Mouse (Mus musculus) granulocyte monocyte progenitor cell, adult 5-6 weeks (primary cell): ENCODE measurements around the gene Mthfd1l. TPM values are rescaled to one million over a fixed set of nuclear protein-coding genes. Genes with fewer than 3 reads are reported as not detected.
A peak's percentile ranks its signal among the peaks of the same experiment; 100 is the strongest.

Experiments used
- ATAC-seq: replicated peaks from 2 replicates; pipeline ENCODE4 v1.8.0; 2016; ENCODE audit warnings: mild to moderate bottlenecking, moderate TSS enrichment, inconsistent platforms; ENCODE audit not compliant: poor library complexity, severe bottlenecking
- total RNA-seq, 2 experiments: library from RNA; stranded (forward) in 1 of 2; stranded (reverse) in 1 of 2; fragments of 200-712, 200-1000 nt in 1 of 2; fragments of >200 nt in 1 of 2; fragmentation: Nextera tagmentation in 1 of 2; gene quantifications; 2 replicates each; pipeline ENCODE4 v1.2.3; 2014 to 2017

The Mthfd1l gene
- 41.7 and 50.0 TPM in 2 replicates for total RNA-seq (2014; fragmentation: Nextera tagmentation)
- 105 and 111 TPM in 2 replicates for total RNA-seq (2017)

DNA sequence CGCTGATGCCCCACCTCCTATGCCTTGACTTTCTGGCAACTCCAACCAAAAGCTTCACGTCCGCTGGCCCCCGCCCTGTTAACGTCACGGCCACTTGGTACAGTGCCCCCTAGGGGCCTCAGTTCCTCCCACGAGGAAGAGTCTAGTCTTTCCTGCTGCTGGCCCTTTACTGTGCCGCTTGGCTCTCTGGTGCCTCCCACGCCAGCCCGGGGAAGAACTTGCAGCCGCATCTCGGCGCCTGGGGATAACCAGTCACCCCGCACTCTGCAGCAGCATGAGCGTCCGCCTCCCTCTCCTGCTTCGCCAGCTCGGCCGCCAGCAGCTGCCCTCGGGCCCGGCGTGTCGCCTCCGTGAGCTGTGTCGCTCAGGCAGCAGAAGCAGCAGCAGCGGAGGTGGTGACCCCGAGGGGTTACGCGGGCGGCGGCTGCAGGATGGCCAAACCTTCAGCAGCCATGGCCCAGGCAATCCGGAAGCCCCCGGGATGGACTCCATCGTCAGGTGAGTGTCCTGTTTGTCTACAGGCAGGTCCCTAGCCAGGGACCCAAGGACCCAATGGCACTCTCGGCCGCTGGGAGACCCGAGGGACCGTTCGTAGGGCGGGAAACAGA lies at the start of gene Mthfd1l:
Gene Mthfd1l, plus strand, starts transcription at position 138 of the 608 bp plus-strand sequence.
- peak; percentile 69 for ATAC-seq

DNA sequence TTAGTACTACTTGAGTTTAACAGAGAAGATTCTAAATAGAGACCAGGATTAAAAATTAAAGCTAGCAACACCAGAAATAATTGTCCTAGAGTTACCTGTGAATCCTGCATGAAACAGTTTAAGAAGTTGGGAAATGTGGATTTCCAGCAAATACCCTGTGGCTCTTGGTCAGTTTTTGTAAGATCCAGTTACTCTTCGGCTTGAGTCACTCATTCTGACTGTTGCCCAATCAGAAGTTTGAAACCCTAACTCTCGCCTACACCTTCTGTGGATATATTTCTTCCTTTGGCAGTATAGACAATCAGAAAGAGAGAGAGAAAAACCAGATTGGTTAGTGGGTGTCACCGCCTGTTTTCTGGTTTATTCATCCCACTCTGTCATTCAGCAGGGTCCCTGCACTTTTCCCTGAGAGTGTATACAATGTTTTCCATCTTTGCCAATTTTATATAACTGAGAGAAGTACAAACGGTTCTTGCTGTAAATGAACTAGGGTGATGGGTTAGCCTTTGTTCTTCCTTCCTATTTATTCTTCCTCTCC lies 44.8 kb upstream of the Mthfd1l start:
- ATAC-seq = no peak

DNA sequence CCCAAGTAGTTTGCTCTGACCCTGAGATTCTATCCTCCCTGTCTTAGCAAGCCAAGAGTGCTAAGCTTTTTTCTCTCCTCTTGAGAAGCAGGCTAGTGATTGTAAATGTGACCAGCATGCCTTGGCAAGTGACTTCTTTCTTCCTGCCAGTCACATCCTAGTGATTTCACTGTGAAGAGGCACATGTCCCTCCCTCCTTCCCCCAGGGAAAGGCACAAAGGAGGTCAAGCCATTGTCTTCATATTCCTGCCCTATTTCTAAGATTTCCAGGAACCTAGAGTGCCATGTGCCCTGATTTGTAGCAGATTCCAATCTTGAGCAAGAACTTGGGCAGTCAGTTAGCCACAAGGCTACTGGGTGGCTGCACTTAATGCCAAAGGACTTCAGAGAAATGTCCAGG lies 41.1 kb upstream of the Mthfd1l start:
- no peak for ATAC-seq

DNA sequence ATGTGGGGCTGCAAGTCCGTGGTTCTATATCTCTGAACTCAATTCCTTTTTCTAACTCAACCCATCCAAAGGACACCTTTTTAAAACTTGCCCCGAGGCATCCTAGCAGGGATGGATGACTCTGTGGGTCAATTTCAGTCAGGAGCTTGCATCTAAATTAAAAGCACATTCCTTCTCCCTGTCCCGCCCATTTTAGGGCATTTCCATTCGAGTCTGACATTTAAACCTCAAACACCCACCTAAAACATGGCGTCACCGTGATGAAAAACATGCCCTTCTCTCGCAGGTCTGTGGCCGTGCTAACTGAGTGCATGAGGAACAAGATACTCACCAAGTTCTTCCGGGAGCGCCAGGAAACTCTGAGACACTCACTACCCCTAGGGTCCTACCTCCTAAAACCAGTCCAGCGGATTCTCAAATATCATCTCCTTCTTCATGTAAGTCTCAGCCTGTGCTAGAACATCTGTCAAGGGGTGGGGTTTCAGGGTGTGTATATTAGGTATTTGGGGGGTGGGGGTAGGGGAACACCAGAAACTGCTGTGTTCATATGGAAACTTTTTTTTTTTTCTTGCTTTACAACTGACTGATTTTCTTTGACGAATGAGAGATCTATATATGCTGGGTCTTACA lies 39.5 kb upstream of the Mthfd1l start:
- ATAC-seq = no peak

DNA sequence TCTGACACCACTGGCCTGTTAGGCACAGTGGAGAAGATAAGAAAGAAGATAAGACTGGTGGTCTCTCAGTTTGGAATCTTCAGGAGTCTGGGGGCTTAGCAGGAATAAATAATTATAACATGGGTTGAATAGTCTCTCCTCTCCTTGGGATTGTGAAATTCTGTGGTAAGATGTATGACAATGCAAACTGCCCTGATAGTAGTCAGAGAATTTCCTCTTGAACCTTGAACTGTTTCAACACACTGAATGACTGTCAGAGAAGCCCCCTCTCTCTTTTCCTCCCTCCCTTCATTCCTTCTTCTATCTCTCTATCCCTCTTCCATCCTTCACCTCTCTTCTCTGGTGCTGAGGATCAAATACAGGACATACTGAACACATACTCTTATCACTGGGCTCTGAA lies 36.1 kb upstream of the Mthfd1l start:
- ATAC-seq = peak; percentile 97

DNA sequence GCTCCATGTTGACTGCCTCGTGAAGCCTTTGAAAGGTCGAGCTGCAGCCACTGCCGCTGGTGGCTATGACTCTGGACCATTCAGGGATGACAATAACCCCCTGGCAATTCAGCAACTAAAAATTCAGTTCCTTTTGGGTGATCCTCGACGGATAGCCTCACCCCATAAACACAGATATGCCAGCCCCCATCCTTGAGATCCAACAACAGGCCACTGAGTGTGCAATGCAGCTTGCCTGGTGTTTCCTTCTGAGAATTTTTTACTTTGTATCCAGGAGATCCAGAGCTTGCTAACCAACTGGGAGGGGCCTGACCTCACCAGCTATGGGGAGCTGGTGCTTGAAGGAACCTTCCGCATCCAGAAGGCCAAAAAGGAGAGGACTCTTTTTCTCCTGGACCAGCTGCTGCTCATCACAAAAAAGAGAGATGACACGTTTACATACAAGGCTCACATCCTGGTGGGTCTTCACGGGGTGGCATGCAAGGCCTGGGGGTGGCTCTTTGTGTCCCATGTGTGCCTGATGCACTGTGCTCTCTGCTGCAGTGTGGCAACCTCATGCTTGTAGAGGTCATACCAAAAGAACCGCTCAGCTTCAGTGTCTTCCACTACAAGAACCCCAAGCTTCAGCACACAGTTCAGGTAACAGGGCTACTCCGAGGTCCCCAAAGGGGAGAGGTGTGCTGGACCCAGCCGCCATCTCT lies 32.9 kb upstream of the Mthfd1l start:
- no peak for ATAC-seq

DNA sequence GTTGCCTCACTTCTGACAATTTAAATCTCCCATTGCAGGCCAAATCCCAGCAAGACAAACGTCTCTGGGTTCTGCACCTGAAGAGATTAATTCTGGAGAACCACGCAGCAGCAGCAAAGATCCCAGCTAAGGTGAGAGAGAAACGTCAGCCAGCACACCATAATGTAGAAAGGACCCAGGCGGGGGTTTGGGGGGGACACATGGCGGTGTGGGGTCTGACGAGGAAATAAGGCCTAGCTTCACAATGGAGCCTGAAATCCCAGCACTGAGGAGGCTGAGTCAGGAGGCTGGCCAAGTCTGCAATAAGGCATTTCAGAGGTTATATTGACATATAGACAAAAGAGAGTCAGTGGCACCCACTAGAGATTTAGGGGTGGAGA lies 32.3 kb upstream of the Mthfd1l start:
- no peak for ATAC-seq

DNA sequence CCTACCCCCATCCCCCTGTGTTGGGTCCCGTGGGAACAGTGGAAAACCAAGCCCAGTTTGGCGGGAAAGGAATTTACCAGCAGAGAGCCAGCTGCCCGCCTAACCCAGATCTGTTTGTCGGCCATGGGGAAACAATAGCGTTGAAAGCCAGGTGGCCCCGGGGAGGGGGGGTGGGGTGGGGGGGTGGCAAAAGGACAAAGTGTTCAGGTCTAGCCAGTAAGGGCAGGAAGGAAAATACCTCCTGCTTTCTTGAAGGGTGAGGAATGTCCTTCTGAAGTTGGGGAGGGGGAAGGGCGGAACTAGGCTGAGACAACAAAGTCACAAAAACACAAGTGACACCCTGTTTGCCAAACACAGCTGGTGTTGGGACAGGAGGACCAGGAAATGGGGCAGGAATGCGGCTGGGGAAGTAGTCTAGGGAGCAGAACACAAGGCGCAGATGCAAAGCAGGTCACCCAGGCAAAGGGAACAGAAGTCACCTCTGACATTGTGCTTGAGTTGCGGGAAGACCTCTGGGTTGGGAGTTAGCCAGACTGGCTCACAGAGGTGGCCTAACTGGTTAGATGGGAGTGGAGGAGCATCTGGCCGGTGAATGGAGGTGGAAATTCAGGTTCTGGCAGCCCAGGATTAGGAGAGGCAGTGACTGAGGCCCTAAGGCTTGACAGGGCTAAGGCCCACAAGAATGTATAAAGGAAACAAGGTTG lies 31.7 kb upstream of the Mthfd1l start:
- ATAC-seq = no peak

DNA sequence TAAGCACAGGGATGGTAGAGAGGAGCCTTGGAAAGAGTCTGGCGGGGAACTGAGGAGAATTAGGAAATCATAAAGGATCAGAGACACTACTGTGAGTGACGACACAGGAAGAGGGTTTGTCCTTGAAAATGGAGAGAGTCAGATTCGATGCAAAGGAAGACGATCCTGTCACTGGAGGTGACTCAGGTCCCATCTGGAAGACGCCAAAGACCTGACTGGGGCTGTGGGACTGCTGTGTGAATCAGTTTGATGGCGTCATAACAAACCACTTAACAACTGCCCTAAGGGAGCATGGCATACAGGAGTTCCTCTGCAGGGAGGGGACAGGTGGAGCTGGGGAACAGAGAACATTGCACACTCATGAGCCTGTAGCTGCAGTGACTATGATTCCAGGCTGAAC lies 30.6 kb upstream of the Mthfd1l start:
- peak; percentile 60 for ATAC-seq

DNA sequence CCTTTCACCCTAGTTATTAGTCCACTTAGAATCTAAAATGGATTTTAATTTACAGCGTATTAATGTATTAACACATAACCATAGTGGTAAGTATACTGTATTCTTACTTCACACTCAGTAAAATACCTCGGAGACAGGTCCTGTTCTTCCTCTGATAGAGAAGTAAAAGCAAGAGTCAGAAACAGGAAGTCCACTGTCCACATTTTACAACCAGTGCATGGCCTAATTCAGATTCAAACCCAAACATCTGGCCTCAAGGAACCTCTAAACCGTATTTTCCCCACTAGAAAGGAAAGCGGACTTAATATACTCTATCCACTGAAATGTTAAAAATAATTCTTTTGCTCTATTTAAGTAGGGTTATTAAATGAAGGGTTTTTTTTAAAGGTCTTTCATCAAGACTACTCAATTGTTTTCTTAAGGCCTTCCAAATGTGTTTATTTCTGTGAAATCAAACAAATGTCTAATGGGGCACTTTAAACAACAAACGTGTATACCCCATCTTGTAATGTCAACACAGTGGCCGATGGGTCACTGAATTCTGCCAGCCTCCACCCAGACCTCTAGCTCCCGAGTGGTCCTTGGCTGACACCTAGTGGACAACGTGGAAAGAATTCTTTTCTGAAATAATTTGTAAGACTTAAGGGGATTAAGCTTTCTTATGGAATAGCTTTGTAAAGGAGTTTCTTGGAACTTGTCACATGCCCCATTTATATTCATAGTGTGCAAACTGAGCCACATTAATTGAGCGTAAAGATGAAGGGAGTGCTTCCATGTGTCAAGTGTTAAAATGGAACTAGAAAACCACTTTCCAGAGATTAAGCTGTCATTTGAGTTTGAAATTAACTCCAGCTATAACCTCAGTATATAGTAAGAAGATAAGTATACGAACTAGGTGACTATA lies 29.2 kb upstream of the Mthfd1l start:
- ATAC-seq = peak; percentile 82

DNA sequence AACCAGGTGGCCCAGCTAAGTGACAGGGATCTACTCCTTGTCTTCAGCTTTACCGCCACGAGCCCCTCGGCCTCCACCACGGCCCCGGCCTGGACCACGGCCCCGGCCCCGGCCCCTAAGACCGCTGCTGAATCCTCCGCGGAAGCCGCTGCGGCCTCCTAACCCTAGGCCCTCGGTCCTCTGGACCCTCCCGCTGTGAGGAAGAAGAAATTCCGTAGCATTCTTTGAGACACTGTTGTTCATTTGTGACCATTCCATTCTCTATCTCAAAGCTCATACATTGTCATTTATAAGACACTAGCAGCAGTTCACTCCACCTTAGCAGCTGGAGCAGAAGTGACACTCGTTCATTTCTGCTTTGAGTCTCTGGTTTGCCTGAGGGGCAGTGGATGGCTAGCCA lies 26.0 kb upstream of the Mthfd1l start:
- no peak for ATAC-seq

DNA sequence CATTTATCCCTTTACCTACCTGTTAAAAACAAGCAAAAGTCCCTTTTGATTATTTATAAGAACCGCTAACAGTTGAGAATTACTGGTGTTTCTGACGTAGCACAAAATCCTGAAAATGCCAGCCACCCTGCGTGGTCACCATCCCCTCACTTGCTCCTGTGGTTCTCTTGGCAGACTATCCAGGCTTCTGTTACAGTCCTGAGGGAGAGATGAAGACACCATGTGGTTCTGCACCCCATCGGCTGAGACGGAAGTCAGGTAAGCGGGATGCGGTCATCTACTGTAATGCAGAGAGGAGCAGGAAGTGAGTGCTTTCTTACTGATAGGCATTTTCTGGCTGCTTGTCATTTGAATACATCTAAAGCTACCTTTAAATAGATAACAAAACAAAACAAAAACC lies 25.6 kb upstream of the Mthfd1l start:
- no peak for ATAC-seq

DNA sequence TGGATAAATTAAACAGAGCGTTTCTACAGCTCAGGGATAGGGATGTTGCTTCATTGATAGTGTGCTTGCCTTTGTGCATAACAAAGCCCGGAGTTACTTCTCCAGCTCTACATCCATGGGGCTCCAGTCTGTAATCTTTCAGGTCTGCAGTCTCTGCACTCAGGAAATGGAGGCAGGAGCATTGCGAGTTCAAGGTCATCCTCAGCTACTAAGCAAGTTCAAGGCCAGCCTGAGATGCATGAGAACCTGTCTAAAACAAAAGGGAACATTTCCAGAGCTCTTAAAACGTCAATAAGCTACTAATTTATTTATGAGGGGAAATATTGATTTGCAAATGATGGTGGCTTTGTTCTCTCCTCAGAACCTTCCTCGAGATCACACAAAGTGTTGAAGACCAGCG lies 23.6 kb upstream of the Mthfd1l start:
- no peak for ATAC-seq

DNA sequence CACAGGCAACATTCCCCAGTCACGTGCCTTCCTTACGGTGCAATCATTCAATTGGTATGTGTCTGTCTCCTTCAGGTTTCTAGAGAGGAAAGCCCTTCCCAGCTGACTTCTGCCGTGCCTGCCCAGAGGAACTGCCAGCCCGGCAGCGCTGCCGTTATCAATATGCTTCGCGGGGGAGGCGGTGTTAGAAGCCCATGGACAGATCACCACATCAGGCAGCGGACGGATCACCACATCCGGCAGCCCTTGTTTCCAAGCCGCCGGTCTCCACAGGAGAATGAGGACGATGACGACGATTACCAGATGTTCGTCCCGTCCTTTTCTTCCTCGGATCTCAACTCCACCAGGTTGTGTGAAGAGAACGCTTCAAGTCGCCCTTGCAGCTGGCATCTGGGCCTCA lies 16.4 kb upstream of the Mthfd1l start:
- no peak for ATAC-seq

DNA sequence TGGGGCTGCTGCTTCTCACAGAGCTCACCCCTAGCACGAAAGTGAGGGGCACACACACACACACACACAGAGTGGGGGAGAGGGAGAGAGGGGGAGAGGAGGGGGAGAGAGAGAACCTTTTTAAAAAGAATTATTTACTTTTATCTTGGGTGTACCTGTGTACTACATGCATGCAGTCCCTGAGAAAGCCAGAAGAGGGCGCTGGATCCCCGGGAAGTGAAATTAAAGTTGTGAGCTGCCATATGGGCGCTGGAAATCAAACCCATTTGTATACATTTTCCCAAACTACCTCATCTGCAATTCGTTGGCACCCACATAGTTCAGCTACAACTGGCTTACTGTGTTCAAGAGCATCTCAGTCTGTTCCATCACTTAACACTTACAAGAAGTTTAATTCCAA lies 14.3 kb upstream of the Mthfd1l start:
- ATAC-seq = no peak

DNA sequence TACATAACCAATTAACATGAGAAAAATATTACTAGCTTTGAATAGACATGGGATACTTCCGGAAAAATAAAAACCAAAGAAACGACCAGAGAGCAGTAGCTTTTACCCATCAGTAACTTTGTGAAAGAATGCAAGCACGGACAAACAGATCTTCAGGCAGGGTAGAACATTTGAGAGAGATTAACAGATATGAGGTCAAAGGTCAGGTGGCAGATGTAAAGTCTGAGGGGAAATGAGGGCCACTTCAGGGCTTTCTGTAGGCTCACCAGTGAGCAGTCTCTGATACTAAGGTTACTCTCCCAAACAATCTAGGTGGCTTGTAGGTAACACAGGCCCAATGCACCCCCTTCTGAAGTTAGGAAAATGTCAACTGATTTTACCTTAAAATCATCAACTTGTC lies 3.9 kb upstream of the Mthfd1l start:
- no peak for ATAC-seq

DNA sequence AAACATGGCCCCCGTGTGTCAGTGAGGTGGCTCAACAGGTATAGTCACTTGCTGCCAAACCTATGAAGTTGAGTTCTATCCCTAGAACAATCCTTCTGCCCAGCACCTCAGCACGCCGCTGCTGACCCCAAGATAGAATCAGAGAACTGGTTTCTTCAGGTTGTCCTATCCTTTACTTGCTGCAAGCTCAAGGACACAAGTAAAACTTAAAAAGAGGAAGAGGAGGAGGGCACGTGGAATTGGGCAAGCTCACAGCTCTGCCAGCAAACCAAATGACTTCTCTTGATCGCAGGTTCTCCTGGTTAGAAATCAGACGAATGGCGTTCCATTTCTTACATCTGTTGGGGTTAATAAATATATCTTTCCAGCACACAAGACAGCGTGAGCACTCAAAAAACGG lies 681 bp upstream of the Mthfd1l start:
- peak; percentile 34 for ATAC-seq

DNA sequence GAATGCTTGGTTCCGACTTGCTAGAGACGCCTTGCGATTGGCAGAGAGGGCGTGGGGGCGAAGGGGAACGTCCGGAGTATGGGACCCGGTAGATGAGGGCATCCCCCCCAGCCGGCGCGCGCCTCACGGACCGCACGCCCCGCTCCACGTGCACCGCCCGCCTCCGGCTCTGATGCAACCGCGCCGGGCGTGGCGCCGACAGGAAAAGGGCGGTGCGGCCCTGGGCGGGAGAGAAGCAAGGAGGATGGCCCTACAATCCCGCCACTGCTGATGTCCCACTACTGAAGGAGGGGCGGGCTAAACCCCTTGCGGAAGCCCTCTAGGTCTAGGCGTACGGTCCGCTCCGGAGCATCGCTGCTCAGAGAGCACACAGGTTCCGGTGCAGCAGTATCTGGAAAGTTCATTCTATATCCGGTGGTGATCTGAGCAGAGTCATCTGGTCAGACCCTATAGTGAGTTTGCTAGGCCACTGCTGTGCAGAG lies 712 bp downstream of the Mthfd1l start:
- peak; percentile 77 for ATAC-seq

DNA sequence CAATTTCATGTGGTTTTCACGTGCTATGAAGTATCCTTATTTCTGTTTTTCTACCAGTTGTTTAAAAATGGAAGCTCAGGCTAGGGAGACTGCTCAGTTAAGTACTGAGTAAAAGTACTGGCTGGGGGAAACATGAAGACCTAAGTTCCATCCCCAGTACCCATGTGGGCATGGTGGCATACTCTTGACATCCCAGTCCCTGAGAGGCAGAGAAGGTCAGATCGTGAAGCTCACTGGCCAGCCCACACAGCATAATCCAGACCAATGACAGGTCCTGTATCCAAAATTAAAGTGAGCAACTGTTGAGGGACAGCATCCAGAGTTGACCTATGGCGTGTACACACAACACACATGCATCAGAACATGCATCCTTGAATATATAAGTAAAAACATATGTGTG lies 1.5 kb downstream of the Mthfd1l start:
- no peak for ATAC-seq
